Mouse (Mus musculus) midbrain, embryonic 11.5 days (tissue): ENCODE data around the gene Rap1b. TPM values are rescaled to one million over a fixed set of nuclear protein-coding genes. Genes with fewer than 3 reads are reported as not detected.

ENCODE experiments used
- ATAC-seq: fragments of 200-750 bp; cut with Nextera tagmentation; 2 replicates; pipeline ENCODE4 v1.8.0; 2017; ENCODE audit warnings: moderate TSS enrichment, moderate library complexity; ENCODE audit not compliant: low FRiP score
- DNase-seq: peaks from one replicate; pipeline ENCODE4 v3.0.0; 2015; ENCODE audit warnings: low spot score; ENCODE audit errors: missing footprints
- H3K27ac ChIP-seq: fragments of 300-500 bp; sonication (generic); 2 replicates; pipeline ENCODE4 v1.5.1; 2014; ENCODE audit warnings: low read depth, low read length
- H3K27me3 ChIP-seq: fragments of 300-500 bp; sonication (generic); 2 replicates; pipeline ENCODE4 v1.6.1; 2014; ENCODE audit warnings: mild to moderate bottlenecking, low read length, moderate library complexity, mixed read lengths; ENCODE audit not compliant: control insufficient read depth, insufficient read depth
- H3K36me3 ChIP-seq: fragments of 300-500 bp; sonication (generic); 2 replicates; pipeline ENCODE4 v1.6.1; 2014; ENCODE audit warnings: mild to moderate bottlenecking, low read length, moderate library complexity, mixed read lengths; ENCODE audit not compliant: control insufficient read depth, insufficient read depth
- H3K4me1 ChIP-seq: fragments of 300-500 bp; sonication (generic); 2 replicates; pipeline ENCODE4 v1.6.1; 2014; ENCODE audit warnings: low read length; ENCODE audit not compliant: control insufficient read depth, insufficient read depth
- H3K4me2 ChIP-seq: fragments of 300-500 bp; sonication (generic); 2 replicates; pipeline ENCODE4 v1.6.1; 2014; ENCODE audit warnings: mild to moderate bottlenecking, moderate library complexity
- H3K4me3 ChIP-seq: fragments of 300-500 bp; sonication (generic); 2 replicates; pipeline ENCODE4 v1.5.1; 2014; ENCODE audit warnings: low read depth, low read length
- H3K9ac ChIP-seq: fragments of 300-500 bp; sonication (generic); 2 replicates; pipeline ENCODE4 v1.6.1; 2014; ENCODE audit warnings: low read length
- H3K9me3 ChIP-seq: fragments of 300-500 bp; sonication (generic); 2 replicates; pipeline ENCODE4 v1.6.1; 2016; ENCODE audit warnings: low read length; ENCODE audit not compliant: control insufficient read depth
- WGBS: fragments of 180-500 bp; shearing (Covaris S2); extraction: QIAGEN DNeasy Blood & Tissue Kit; methylation state at CpG from one replicate; pipeline ENCODE4 v1.1.7; 2014; 5-methylcytosine and 5-hydroxymethylcytosine counted together
- polyA plus RNA-seq: library from polyadenylated mRNA; unstranded; fragments of >200 nt; fragmentation: Nextera tagmentation; extraction: Ambion mirVana; gene quantifications from 2 replicates; pipeline ENCODE4 v1.2.1, GENCODE M21; 2014

Rap1b gene
- polyA plus RNA-seq, 1 experiment from 2014 or later = 172 TPM

- H3K9ac ChIP-seq = peak overlapping the region; percentile 91
- H3K27ac ChIP-seq = peak overlapping the region; percentile 93
- ATAC-seq = peak; percentile 91
- H3K9me3 ChIP-seq = no peaks in the 10 kb centered on the region
- peak overlapping the region; percentile 37 for H3K4me2 ChIP-seq
- no peak for DNase-seq
- H3K4me3 ChIP-seq = peak overlapping the region; percentile 97
- under 1% methylated on average over 21 of the region's 21 CpGs for WGBS
- peaks cover 8% of the 10 kb centered on the region; the same call in 1 of the 2 replicates for H3K4me1 ChIP-seq
- 0 out of 2 replicates have a peak, but pooled peaks cover 2% of the 10 kb centered on the region for H3K27me3 ChIP-seq
- no peaks in the 10 kb centered on the region for H3K36me3 ChIP-seq
Observed at GRCm38 (mm10) chr10:117846260-117846632, 411 bp upstream of the Rap1b start.

- Histone ChIP-seq H3K9ac (peak overlapping the region; percentile 91), H3K27me3 (0 out of 2 replicates have a peak, but pooled peaks cover 2% of the 10 kb centered on the region), H3K4me2 (peak overlapping the region; percentile 37), H3K36me3 (no peaks in the 10 kb centered on the region), H3K4me3 (peak overlapping the region; percentile 97), H3K27ac (peak overlapping the region; percentile 93), H3K4me1 (peaks cover 8% of the 10 kb centered on the region; the same call in 1 of the 2 replicates), H3K9me3 (no peaks in the 10 kb centered on the region)
- ATAC-seq (peak; percentile 45), DNase-seq (peak; percentile 95)
- 2% methylated on average over 51 of the region's 52 CpGs for WGBS
Observed at GRCm38 (mm10) chr10:117844782-117845596, 846 bp downstream of the Rap1b start.

DNA sequence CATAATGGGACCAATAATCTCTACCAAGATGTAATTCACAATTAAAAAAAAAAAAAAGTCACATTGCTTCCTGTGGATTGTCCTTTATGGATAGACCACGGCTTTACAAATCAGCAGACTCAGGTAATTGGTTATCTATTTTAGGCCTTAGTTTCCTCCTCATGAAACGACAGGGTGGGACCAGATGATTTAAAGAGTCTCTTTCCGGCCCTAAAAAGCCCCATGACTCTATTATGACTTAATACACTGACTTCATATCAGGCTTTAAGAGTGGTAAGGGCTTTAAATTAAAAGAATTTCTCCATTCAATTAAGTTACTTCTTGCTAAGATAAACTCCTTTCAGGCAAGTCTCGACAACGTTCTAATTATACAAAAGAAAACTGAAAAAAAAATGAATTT is 1.6 kb downstream of the Rap1b start:
- Histone ChIP-seq H3K27me3 (0 out of 2 replicates have a peak, but pooled peaks cover 2% of the 10 kb centered on the region), H3K4me1 (peaks cover 8% of the 10 kb centered on the region; the same call in 1 of the 2 replicates), H3K36me3 (no peaks in the 10 kb centered on the region), H3K4me3 (peak overlapping the region; percentile 97), H3K27ac (no peak overlapping the region), H3K9ac (no peak overlapping the region), H3K9me3 (no peaks in the 10 kb centered on the region), H3K4me2 (peak overlapping the region; percentile 37)
- no peak for DNase-seq
- WGBS = 56% methylated on average over 5 of the region's 5 CpGs
- no peak for ATAC-seq

GRCm38 (mm10) chr10:117843690-117844089 is 2.1 kb downstream of the Rap1b start:
- H3K9me3 ChIP-seq = no peaks in the 10 kb centered on the region
- H3K27me3 ChIP-seq = 0 out of 2 replicates have a peak, but pooled peaks cover 2% of the 10 kb centered on the region
- peak; percentile 86 for DNase-seq
- no peak overlapping the region for H3K4me3 ChIP-seq
- H3K4me2 ChIP-seq = no peak overlapping the region; the same call in 1 of the 2 replicates
- 90% methylated on average over 5 of the region's 5 CpGs for WGBS
- peaks cover 8% of the 10 kb centered on the region; the same call in 1 of the 2 replicates for H3K4me1 ChIP-seq
- H3K9ac ChIP-seq = no peak overlapping the region
- no peaks in the 10 kb centered on the region for H3K36me3 ChIP-seq
- no peak overlapping the region for H3K27ac ChIP-seq
- ATAC-seq = no peak

DNA sequence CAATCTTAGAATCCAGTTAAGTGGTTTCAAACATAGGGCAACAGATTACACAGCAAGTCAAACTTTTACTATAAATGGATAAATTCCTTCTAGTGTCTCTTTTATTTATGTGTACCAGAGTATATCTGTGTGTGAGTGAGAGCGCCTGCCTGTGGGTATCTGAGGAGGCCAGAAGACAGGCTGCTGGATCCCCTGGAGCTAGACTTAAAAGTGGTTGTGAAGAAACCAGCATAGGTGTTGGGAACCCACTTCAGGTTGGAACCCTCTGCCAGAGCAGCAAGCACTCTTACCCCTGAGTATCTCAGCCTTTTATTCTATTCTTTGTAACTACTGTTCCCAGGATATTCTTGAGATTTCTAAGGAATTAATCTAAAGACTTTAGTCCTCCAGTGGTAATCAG is 4.1 kb downstream of the Rap1b start:
- H3K36me3 ChIP-seq = no peaks in the 10 kb centered on the region
- H3K4me2 ChIP-seq = no peak overlapping the region
- DNase-seq (no peak), ATAC-seq (no peak)
- H3K27ac ChIP-seq = no peak overlapping the region
- no peaks in the 10 kb centered on the region for H3K9me3 ChIP-seq
- 87% methylated on average over 1 of the region's 1 CpGs for WGBS
- peaks cover 3% of the 10 kb centered on the region; the same call in 1 of the 2 replicates for H3K4me1 ChIP-seq
- no peak overlapping the region for H3K9ac ChIP-seq
- H3K4me3 ChIP-seq = no peak overlapping the region
- no peaks in the 10 kb centered on the region for H3K27me3 ChIP-seq

GRCm38 (mm10) chr10:117840431-117840995 is 5.3 kb downstream of the Rap1b start:
- Histone ChIP-seq H3K27ac (no peak overlapping the region), H3K27me3 (no peaks in the 10 kb centered on the region), H3K36me3 (no peaks in the 10 kb centered on the region), H3K4me1 (peaks cover 2% of the 10 kb centered on the region; the same call in 1 of the 2 replicates), H3K4me3 (no peak overlapping the region), H3K9ac (no peak overlapping the region), H3K4me2 (no peak overlapping the region), H3K9me3 (no peaks in the 10 kb centered on the region)
- WGBS = 91% methylated on average over 5 of the region's 5 CpGs
- DNase-seq (no peak), ATAC-seq (no peak)

- Histone ChIP-seq H3K27ac (no peak overlapping the region), H3K9me3 (no peaks in the 10 kb centered on the region), H3K4me1 (peaks cover 2% of the 10 kb centered on the region; the same call in 1 of the 2 replicates), H3K27me3 (no peaks in the 10 kb centered on the region), H3K4me3 (no peak overlapping the region), H3K36me3 (no peaks in the 10 kb centered on the region), H3K4me2 (no peak overlapping the region), H3K9ac (no peak overlapping the region)
- DNase-seq = no peak
- no peak for ATAC-seq
- 95% methylated on average over 3 of the region's 3 CpGs for WGBS
Observed at GRCm38 (mm10) chr10:117839737-117840136, 6.1 kb downstream of the Rap1b start.

DNA sequence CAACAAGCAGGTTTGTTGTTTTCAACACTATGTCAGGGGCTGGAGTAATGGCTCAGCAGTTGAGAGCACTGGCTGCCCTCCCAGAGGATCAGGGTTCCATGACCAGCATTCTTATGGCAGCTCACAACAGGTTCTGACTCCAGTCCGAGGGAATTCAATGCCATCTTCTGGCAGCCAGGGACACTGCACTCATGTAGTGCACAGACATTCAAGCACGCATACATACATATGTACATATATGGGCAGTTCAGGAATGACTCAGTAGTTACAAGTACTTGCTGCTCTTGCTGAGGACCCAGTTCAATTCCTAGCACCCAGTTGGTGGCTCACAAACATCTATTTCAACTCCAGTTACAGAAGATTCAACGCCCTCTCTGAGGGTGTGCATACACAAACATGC is 6.9 kb downstream of the Rap1b start:
- Histone ChIP-seq H3K4me2 (no peak overlapping the region), H3K36me3 (no peaks in the 10 kb centered on the region), H3K9me3 (no peaks in the 10 kb centered on the region), H3K27me3 (no peaks in the 10 kb centered on the region), H3K27ac (no peak overlapping the region), H3K4me3 (no peak overlapping the region), H3K4me1 (no peaks in the 10 kb centered on the region), H3K9ac (no peak overlapping the region)
- no peak for DNase-seq
- WGBS = 97% methylated on average over 3 of the region's 3 CpGs
- ATAC-seq = no peak

GRCm38 (mm10) chr10:117836354-117836753 is 9.5 kb downstream of the Rap1b start:
- H3K4me1 ChIP-seq = no peaks in the 10 kb centered on the region
- H3K9ac ChIP-seq = no peak overlapping the region
- H3K36me3 ChIP-seq = no peaks in the 10 kb centered on the region
- no peak overlapping the region for H3K4me2 ChIP-seq
- H3K27me3 ChIP-seq = no peaks in the 10 kb centered on the region
- no peak overlapping the region for H3K4me3 ChIP-seq
- WGBS = 93% methylated on average over 2 of the region's 2 CpGs
- DNase-seq (no peak), ATAC-seq (no peak)
- no peak overlapping the region for H3K27ac ChIP-seq
- no peaks in the 10 kb centered on the region for H3K9me3 ChIP-seq
